Mouse (Mus musculus) splenic B cell, adult 2 months (primary cell): Measurements from ENCODE around the gene Mogs.
"Not testable (repeated sequence)": the region's sequence is repeated elsewhere in the genome, so short reads cannot be mapped to it uniquely, and the experiment has no call there.

Experiments
- DNase-seq: peaks from one replicate; pipeline ENCODE4 v3.0.0-alpha.2; 2011; ENCODE audit warnings: low read depth, low spot score
- H3K27me3 ChIP-seq: 2 replicates; pipeline ENCODE4 v1.6.1; 2012; ENCODE audit warnings: mild to moderate bottlenecking, low read length, moderate library complexity, mixed read lengths; ENCODE audit not compliant: control insufficient read depth, poor library complexity, insufficient read depth, severe bottlenecking
- H3K36me3 ChIP-seq: 2 replicates; pipeline ENCODE4 v1.6.1; 2012; ENCODE audit warnings: mild to moderate bottlenecking, low read length, moderate library complexity, mixed read lengths; ENCODE audit not compliant: control insufficient read depth, poor library complexity, insufficient read depth, severe bottlenecking

Gene Mogs

DNA sequence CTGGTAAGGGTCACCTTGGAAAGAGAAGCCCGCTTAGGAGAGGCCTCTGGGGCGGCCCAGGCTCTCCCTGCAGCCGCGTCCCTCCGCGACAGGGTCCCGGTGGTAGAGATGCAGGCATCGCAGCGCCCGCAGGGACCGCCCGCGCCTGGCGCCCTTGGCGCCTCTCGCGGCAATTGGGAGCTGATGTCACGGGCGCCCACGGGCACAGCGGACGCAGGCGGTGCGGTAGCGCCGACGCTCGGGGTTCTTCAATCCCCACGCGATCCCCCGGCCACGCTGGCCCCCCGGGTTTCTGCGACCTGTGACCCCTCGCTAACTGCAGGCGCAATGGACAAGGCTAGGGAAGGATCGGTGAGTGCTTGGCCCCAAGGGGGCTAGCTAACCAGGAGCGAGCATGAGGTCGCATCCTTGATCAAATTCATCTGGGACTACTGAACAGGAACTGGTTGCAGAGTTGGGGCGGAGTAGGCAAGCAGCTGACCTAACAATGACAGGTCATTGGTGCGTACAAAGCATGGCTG is 27.0 kb downstream of the Mogs start:
- no peaks in the 10 kb centered on the region for H3K36me3 ChIP-seq

DNA sequence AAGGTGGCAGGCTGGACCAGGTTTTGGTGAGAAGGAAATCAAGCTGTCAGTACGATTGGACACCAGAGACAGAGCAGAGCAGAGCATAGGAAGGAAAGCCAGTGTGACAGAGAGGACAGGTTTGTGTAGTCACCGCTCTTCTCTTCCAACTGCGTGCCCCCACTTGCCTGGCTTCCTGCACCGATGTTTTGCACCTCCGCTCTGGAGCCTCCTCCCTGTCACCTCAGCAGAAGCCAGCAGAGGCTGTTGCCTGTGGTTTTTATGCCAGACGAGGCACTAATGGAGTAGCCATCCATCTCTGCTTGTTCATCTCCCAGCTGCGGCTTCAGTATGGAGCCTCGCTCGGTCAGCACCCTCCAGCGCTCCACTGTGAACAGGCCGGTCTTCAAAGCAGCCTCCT is 27.6 kb downstream of the Mogs start:
- DNase-seq, result no peak
- no peaks in the 10 kb centered on the region for H3K36me3 ChIP-seq
- no peaks in the 10 kb centered on the region; the same call in 1 of the 2 replicates for H3K27me3 ChIP-seq

More for the DNA sequence above, 27.0 kb downstream of the Mogs start:
- no peaks in the 10 kb centered on the region; the same call in 1 of the 2 replicates for H3K27me3 ChIP-seq
- DNase-seq, result no peak

DNA sequence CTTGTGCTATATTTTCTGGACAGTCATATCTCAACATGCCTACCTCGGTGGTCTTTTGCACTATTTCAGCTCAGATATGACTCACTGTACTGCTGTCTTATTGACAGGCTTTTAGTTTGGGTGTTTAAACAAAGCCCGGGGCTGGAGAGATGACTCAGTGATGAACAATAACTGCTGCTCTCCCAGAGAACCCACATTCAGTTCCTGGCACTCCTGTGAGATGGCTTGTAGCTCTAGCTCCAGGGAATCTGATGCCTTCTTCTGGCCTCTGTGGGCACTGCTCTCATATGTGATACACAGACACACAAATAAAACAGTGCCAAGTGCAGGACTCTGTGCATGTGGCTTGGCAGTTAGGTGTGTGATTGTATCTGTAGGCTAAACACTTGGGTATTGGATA is 29.9 kb downstream of the Mogs start:
- Histone ChIP-seq H3K27me3 (no peaks in the 10 kb centered on the region), H3K36me3 (no peaks in the 10 kb centered on the region)
- no peak for DNase-seq

GRCm38 (mm10) chr6:83145805-83146204 is 30.5 kb downstream of the Mogs start:
- H3K27me3 ChIP-seq, result no peaks in the 10 kb centered on the region
- no peak for DNase-seq
- H3K36me3 ChIP-seq, result no peaks in the 10 kb centered on the region

GRCm38 (mm10) chr6:83147280-83147679 is 32.0 kb downstream of the Mogs start:
- no peaks in the 10 kb centered on the region for H3K36me3 ChIP-seq
- H3K27me3 ChIP-seq, result no peaks in the 10 kb centered on the region
- no peak for DNase-seq

DNA sequence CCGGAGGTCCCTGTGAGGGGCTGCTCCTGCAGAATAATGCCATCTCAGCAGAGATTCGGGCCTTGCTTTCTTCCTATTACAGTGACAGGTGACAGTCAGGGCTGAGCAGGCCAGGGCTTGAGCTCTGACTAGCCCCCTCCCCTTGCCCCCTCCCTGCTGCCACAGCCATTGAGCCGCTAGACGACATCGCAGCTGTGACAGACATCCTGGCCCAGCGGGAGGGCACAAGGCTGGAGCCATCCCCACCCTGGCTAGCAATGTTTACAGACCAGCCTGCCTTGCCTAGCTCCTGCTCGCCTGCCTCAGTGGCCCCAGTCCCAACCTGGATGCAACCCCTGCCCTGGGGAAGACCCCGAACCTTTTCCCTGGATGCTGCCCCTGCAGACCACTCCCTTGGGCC is 36.4 kb downstream of the Mogs start:
- Histone ChIP-seq H3K27me3 (no peaks in the 10 kb centered on the region), H3K36me3 (no peaks in the 10 kb centered on the region)
- DNase-seq, result no peak

DNA sequence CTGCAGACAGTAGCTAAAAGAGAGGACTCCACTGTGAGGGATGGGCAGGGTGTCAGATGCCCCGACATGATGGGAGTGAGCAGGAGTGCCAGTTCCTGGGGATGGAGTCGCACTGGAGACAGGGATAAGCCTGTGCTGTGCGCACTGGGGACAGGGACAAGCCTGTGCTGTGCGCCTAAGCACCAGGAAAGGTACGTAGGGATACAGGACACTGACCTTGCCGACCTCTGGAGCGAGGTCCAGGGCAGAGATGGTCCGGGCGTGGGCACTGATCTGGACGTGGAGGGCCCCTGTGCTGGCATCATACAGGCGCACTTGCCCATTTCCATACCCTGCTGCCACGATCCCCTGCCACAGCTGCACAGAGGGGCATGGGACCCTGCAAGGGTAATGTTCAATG is 37.7 kb downstream of the Mogs start:
- no peaks in the 10 kb centered on the region for H3K27me3 ChIP-seq
- no peak for DNase-seq

DNA sequence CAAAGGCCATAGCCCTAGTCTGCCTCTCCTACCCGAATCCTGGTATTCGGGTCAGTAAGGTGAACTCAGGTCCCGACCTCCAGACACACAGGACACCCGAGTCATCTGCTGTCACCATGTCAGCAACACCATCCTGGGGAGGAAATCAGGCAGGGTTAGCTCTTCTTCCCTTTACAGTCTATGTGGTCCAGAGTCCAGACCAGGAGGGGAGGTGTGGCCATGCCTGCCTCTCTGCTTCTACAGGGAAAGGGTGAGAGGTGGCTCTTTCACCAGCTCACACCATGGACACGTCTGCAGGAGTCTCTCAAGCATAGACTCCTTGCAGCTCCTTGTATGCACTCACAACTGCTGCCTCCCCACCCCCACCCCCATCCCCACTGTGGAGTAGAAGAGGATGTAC is 38.2 kb downstream of the Mogs start:
- no peak for DNase-seq
- H3K36me3 ChIP-seq, result no peaks in the 10 kb centered on the region
- H3K27me3 ChIP-seq, result no peaks in the 10 kb centered on the region

More for the DNA sequence above, 37.7 kb downstream of the Mogs start:
- no peaks in the 10 kb centered on the region for H3K36me3 ChIP-seq

DNA sequence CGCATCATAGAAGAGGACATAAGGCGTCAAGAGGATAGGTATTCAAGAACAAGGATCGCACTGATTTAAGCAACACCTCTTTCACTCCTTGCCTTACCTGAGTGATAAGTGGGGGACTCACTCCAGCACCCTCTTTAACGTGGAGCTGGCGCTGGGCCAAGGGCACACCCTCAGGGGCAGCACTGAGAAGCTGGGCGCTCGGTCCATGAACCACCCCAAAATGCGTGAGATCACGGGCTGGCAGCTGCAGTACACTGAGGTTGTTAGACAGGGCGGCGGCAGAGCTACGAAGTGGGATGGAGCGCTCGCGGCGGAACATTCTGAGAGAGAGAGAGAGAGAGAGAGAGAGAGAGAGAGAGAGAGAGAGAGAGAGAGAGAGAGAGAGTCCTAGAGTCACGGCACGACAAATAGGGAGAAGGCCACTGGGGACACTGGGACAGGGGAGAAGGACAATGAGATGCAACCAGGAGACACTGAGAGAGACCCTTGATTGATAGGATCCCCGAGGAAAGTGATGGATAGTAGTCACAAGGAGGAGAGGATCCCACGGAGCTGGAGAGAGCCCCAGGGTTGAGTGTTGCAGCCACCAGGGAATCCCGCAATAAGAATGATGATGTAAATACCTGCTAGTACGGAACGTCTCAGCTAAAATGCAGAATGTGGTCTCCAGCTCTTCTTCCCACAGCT is 40.4 kb downstream of the Mogs start:
- peak; percentile 23 for DNase-seq
- H3K27me3 ChIP-seq, result no peaks in the 10 kb centered on the region
- H3K36me3 ChIP-seq, result no peaks in the 10 kb centered on the region

DNA sequence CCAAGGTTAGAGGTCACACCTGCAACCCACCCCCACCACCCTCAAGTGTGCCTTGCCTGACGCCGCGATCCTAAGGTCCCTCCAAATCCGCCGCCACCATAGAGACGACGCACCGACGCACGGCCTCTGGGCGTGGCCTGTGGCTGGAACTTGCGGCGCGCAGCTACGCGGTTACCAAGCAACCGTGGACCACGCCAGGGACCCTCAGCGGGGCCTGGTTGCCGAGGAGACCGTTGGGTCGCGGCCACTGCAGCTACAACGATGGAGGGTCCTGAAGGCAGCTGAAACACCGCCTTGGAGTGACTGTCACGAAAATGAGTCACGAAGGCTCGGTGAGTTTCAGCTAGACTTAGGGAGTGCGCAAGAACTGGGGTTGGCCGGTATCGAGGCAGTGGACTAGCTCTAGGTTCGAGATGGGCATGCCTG is 41.0 kb downstream of the Mogs start, which contains the start of the genes Wdr54 and 1700003E16Rik:
Wdr54 (minus strand) TSS at position 139 of the 426 bp plus-strand sequence.
1700003E16Rik (plus strand) TSS at position 146 of the 426 bp plus-strand sequence.
- 0 out of 2 replicates have a peak, but pooled peaks cover 2% of the 10 kb centered on the region for H3K27me3 ChIP-seq
- H3K36me3 ChIP-seq, result no peaks in the 10 kb centered on the region
- DNase-seq, result peak; percentile 49

DNA sequence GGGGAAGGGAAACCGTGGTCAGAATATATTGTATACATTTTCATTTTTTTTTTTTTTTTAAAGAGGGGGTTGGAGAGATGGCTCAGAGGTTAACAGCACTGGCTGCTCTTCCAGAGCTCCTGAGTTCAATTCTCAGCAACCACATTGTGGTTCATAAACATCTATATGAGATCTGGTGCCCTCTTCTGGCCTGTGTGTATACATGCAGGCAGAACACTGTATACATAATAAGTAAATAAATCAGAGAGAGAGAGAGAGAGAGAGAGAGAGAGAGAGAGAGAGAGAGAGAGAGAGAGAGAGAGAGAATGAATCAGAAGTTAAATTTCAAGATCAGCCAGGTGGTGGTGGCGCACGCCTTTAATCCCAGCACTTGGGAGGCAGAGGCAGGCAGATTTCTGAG is 44.2 kb downstream of the Mogs start:
- DNase-seq, result peak; percentile 79
- not testable (repeated sequence) for H3K36me3 ChIP-seq, H3K27me3 ChIP-seq

DNA sequence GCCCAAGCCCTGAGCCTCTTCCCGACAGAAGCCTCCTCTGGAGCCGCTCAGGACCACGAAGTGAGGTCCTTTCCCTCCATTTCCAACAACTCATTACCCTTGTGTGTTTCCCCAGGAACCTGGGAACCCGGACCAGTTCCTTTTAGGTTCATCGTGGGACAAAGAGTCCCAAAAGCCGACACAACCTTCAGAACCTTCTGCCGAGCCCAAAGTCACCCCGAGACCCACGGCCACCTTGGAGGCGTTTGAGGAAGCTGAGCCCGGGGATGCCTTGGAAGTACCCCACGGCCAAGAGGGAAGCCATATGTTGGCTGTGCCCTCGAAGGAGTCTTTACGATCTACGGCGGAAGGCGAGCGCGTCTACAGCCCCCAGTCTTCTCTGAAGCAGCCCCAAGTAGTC is 46.1 kb downstream of the Mogs start:
- DNase-seq, result no peak
- H3K36me3 ChIP-seq, result no peaks in the 10 kb centered on the region
- H3K27me3 ChIP-seq, result 0 out of 2 replicates have a peak, but pooled peaks cover 6% of the 10 kb centered on the region

GRCm38 (mm10) chr6:83161921-83162641 is 46.8 kb downstream of the Mogs start:
- Histone ChIP-seq H3K27me3 (0 out of 2 replicates have a peak, but pooled peaks cover 6% of the 10 kb centered on the region), H3K36me3 (no peaks in the 10 kb centered on the region)
- DNase-seq, result no peak

- Histone ChIP-seq H3K36me3 (no peaks in the 10 kb centered on the region), H3K27me3 (0 out of 2 replicates have a peak, but pooled peaks cover 6% of the 10 kb centered on the region)
- DNase-seq, result peak; percentile 72
These were observed 47.4 kb downstream of the Mogs start for GRCm38 (mm10) chr6:83162701-83163100.

DNA sequence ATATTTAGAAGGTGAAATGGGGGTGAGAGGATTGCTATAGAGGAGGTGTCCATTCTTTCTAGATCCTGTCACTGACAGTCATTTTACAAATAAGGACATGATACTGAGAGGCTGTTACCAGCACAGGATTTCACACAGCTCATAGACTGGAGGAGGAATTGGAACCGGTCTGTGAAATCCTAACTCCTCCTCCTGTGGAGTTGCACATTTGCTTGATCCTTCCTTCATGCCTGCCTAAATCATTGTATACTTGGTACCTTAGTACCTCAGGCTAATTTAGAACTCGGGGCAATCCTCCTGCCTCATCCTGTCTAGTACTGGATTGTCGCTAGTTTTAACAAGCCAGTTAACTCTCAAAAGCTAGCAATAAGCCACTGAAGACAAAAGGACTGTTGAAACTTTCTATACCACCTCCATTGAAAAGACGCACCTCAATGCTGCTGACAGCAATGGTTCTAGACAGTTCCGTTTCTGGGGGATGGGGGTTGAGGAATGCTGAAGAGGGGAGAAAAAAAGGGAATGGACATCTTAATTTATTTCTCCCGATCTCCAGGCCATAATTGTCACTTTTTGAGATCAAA is 49.8 kb downstream of the Mogs start:
- DNase-seq, result no peak
- Histone ChIP-seq H3K36me3 (no peaks in the 10 kb centered on the region), H3K27me3 (0 out of 2 replicates have a peak, but pooled peaks cover 6% of the 10 kb centered on the region)
